Mouse (Mus musculus): ENCODE data around the gene Rfx1.
A peak's percentile ranks its signal among the peaks of the same experiment; 100 is the strongest.

Rfx1 gene

DNA sequence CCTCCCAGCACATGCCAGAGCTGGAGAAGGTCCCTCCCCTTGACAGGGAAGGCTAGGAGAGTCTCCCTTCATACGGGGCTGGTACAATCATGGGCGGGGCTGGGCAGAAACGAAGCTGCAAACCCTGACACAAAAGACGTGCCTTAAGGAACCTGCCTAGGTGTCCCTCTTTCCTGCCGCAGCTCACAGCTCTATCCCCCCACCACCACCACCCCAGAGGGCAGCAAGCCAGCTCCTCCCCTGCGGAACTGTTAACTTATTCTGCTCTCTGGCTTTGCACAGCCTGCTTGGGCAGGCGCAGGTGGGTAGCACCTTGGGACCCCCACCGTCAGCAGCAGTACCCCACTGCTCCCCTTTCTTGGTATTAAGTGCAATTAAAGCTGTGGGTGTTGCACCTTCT is 29.4 kb downstream of the Rfx1 start:
- DNase-seq: peak in 1 of 2 experiments; percentile 26

DNA sequence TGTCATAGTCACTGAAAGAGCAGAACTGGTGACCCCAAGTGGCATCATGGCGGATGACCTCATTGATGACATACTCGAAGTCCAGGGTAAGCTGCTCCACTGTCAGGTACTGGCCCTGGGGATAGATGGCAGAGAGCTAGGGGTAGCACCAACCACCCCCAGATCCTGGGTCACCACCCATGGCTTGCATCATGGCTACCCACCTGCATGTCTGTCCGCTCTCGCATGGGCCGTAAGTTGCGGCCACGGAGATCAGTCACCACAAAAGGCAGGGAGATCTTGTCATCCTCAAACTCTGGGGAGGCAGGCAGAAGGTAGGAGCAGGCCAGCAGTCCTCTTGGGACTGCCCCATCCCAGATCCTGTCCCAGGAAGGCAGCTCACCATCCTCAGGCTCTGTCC is 31.7 kb downstream of the Rfx1 start:
- no peak for DNase-seq

GRCm38 (mm10) chr8:84101476-84102270 is 35.0 kb downstream of the Rfx1 start:
- peak; percentile 32 to 82 for DNase-seq

DNA sequence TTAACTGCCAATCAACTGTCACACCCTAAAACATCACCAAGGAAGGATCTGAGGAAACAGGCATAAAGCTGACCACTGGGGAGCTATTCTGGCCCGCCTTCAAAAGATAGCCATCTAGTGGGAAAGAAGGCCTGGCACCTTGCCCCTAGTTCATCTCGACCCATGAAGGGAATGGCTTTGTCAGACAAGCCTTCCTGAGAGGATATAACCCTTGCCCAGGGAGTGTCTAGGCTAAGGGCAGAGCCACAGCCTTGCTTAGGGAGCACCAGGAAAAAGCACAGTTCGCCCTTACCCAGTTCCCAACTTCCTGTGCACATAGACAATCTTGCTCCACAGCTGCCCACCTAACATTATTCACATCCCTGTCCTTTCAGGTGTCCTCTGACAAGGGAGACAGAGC is 37.0 kb downstream of the Rfx1 start:
- DNase-seq: peak; percentile 81 to 85

- DNase-seq: peak; percentile 65 to 82
Measured at GRCm38 (mm10) chr8:84104221-84104620, 37.6 kb downstream of the Rfx1 start.

- peak; percentile 99 to 100 for DNase-seq
Measured at GRCm38 (mm10) chr8:84104697-84105609, 38.3 kb downstream of the Rfx1 start, which contains the start of gene Dcaf15. Gene Dcaf15, minus strand, starts transcription at chr8:84104768.

DNA sequence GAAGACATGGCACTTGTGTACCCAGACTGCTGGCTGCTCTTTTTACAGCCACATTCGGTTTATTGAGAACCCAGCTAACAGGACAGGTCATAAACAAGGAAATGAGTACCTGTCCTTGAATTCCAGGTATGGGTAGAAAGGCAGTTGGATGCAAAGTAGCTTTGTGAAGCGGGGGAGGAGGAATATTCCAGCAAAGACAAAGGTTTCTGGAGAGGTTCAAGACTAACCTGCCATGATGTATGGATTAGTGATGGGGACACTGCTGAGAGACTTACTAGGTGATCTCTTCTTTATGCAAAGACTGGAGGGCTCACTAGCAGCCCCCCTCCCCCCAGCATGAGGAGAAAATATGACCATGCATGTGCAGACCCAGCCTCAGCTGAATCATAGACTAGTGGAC is 39.0 kb downstream of the Rfx1 start:
- no peak for DNase-seq

DNA sequence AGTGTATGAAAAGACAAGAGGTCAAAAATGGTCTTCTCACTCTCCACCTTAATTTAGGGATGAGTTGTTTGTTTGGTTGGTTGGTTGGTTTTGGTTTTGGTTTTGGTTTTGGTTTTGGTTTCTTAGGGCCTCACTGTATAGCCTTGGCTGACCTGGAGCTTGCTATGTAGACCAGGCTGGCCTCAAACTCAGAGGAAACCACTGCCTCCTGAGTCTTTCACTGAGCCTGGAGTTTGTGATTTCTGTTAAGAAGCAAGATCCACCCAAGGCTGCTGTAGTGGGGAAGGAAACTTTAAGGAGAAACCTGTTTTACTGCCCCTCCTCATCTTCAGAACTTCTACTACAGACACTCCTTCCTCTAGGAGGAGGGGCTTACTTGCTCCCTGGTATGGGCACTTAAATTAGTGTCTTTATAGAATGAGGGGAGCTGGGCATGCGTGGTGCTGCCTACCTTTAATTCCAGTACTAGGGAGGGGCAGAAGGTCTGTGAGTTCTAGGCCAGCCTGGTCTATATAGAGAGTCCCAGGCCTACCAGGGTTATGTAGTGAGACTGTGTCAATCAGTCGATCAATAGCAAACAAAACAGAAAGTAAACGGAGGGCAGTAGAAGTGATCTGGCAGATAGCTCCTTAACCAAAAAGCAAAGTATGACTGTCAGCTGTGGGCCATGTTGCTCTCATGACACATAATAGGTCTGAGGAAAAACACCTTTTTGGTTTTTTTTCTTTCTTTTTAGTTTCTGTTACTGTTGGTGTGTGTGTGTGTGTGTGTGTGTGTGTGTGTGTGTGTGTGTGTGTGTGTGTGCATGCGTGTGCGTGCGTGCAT is 39.8 kb downstream of the Rfx1 start:
- no peak for DNase-seq

DNA sequence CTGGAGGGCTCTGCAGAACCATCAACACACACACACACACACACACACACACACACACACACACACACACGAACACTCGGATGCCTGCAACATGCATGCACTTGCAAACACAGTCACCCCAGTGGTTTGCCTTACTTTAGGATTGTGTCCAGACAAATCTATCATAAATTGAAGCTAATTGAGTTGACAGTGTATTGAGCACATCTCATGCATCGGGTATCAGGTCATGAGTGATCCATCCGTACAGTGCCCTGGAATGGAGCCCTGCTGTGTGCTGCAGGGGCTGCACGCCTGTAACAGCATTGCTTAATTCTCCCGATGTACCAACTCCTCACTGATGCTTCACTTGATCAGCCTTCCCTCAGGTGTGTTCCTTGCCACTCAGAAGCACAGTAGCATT is 49.0 kb downstream of the Rfx1 start:
- no peak for DNase-seq

- no peak for DNase-seq
Measured at GRCm38 (mm10) chr8:84122151-84122550, 55.5 kb downstream of the Rfx1 start.

DNA sequence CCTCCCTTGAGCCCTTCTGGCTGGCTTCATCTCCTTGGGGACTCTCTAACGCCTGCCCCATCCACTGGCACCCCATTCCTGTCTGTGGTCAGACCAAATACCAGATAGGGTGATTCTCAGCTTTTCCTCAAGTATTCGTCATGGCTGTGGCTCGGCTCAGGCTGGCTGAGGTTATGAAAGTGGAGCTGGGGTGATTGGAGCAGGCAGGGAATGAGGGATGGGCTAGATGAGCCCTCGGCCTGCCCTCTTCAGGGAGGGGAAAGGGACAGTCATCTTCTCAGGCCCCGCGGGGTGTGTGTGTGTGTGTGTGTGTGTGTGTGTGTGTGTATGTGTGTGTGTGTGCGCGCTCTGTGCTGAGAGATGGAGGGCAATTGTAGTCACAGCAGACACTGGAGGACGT is 59.0 kb downstream of the Rfx1 start, which contains the start of gene Podnl1:
TSS of gene Podnl1 (plus strand) at position 334 of the 400 bp plus-strand sequence.
- DNase-seq: no peak

DNA sequence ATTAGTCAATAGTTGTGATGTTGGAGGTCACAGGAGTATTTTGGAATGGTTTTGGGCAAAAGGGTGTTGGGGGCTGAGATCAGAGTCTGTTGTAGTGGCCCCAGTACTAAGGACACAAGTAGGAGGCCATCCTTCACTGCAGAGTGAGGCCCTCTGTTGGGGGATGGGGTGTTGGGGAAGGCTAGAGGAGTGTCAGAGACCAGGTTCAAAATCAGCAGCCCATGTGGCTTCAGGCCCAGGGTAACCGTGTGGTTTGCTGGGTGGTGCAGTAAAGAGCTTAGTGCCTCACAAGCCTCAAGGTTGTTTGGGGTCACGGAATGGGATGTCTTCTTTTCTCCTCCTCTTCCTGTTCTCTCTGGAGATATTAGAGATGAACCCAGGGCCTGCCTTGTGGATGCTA is 60.1 kb downstream of the Rfx1 start:
- DNase-seq: no peak

DNA sequence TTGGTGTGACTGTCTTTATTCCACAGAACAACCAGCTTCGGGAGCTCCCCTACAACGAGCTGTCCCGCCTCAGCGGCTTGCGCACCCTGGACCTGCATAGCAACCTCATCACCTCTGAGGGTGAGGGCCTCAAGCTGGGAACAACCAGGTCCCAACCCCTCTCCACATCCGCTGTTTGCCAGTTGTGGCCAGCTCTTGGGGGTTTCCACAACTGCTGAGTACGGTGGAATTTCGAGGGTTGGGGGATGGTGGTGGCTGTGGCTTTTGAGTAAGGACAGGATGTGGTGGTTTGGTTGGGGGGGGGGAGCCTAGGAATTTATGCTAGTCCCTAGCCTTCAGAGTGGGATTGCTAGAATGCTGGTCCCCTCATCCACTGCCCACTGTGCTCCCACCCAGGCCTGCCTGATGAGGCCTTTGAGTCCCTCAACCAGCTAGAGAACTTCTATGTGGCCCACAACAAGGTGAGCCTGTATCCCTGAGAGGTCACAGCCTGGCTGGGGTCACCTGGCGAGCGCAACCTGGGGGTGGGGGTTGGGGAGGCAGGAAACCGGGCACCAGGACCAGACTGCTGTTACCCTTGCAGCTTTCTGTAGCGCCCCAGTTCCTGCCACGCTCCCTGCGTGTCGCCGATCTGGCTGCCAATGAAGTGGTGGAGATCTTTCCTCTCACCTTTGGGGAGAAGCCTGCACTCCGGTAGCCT is 60.7 kb downstream of the Rfx1 start:
- no peak for DNase-seq

- DNase-seq: no peak
Measured at GRCm38 (mm10) chr8:84128277-84128676, 61.6 kb downstream of the Rfx1 start.

GRCm38 (mm10) chr8:84130806-84131205 is 64.2 kb downstream of the Rfx1 start:
- DNase-seq: peak; percentile 49 to 82

DNA sequence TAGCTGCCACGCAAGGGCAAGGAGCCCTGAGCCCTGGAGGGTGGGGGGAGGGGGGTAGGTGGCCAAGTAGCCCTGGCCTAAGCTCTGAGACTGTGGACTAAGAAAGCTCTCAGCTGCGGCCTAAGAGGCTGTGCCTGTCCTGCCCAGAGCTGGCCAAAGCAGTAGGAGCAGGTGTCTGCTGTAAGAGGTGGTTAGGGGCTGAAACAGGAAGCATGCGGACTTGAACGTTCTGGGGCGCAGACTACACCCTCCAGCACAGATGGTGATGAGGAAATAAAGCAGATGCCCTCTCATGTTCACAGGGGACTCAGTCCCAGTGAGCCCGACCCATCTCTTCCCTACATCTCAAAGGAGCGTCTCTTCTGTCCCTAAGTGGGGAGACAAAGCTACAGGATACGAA is 65.6 kb downstream of the Rfx1 start:
- no peak for DNase-seq

GRCm38 (mm10) chr8:84137848-84138247 is 71.2 kb downstream of the Rfx1 start:
- DNase-seq: no peak

DNA sequence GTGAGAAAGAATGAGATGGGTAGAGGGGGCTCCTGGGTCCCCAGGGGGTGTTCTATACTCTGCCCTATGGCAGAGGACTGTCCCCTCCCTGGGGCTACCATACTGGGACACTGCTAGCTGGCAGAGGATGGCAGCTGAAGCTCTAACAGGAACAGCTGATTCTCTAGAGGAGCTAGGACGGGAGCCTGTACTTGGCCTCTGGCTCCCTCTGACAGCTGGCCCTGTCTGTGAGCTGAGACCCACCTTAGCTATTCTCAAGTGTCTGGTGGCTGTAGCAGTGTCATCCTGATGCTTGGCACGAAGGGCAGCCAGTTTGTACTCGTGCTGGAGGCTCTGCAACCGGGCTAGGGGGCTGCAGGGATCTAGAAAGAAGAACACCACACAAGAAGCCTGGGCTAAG is 74.2 kb downstream of the Rfx1 start:
- DNase-seq: no peak

- no peak for DNase-seq
Measured at GRCm38 (mm10) chr8:84144636-84145245, 78.1 kb downstream of the Rfx1 start.
